Comparison of ENCODE assay signal across 8 mouse cellular contexts in the genomic region with DNA sequence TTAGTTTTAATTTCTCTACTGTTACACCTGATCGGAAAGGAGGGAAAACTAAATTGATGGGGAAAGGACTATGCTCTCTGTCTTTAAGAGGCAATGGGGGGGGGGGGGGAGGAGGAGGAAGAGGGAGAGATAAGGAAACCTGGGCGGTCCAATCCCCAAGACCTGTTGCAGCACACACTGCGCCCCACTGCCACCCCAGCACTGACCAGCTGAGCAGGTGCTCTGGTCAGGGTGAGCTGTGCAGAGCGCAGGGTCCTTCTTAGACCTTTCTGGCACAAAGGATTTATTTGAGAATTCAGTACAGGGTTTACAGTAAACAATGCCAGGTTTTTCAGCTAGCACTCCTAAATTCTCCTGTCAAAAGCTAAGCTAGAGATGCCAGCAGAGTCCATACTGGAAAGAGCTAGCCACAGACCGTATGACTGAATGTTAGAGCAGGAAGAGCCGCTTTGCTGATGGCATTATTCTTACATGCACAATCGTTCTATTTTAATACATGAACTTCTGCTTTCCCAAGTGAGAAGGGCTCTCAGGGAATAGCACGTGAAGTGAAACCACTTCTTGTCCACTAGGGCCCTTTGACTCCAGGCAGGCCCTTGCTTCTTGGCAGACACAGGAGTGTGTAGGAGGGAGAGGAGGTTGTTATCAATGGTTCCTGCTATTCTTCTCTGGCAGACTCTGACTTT. TPM values are rescaled to one million over a fixed set of nuclear protein-coding genes. Genes with fewer than 3 reads are reported as not detected.
DNase-seq lines count a peak whose midpoint lies in the region; ATAC-seq and TF ChIP-seq lines count a peak whose summit lies in the region.

No protein-coding gene starts in this region.

- H3K27ac ChIP-seq in MEL (ENCODE audit: control insufficient read depth, low read depth, low read length) = peak overlapping the region; percentile 46
- H3K27ac ChIP-seq in forebrain, postnatal 0 days (ENCODE audit: low read depth, low read length) = 0 out of 2 replicates have a peak overlapping the region, but pooled peaks have one; percentile 15

- H3K36me3 ChIP-seq in MEL (ENCODE audit: control insufficient read depth in 1 of 2, insufficient read depth in 2 of 2, low read length in 2 of 2) = no peaks in the 10 kb centered on the region
- no peaks in the 10 kb centered on the region for H3K36me3 ChIP-seq in forebrain, postnatal 0 days (ENCODE audit: insufficient read depth)

- H3K4me3 ChIP-seq in MEL (ENCODE audit: control insufficient read depth in 1 of 2, insufficient read depth in 1 of 2, low read depth in 2 of 2, low read length in 2 of 2) = peak overlapping the region; percentile 53 to 64
- H3K4me3 ChIP-seq in forebrain, postnatal 0 days (ENCODE audit: low read depth, low read length) = no peak overlapping the region

- ATAC-seq in forebrain, postnatal 0 days = peak; percentile 59
- peak; percentile 26 for ATAC-seq in inflammation-experienced regulatory T-cells, adult 6 months

- 52% methylated on average over 8 of the region's 8 CpGs for WGBS in forebrain, postnatal 0 days

- no peaks in the 10 kb centered on the region for H3K27me3 ChIP-seq in MEL (ENCODE audit: control insufficient read depth in 1 of 2, insufficient read depth in 2 of 2, low read length in 2 of 2)
- H3K27me3 ChIP-seq in forebrain, postnatal 0 days (ENCODE audit: insufficient read depth, low read length) = no peaks in the 10 kb centered on the region

- no peak for TF ChIP-seq POLR2A in MEL (IDR thresholded peaks at IDR 0.05; ENCODE audit: control insufficient read depth in 1 of 2, insufficient read depth in 1 of 2, low read depth in 1 of 2, low read length in 2 of 2, poor library complexity in 1 of 2)

- no peak overlapping the region for H3K4me2 ChIP-seq in forebrain, postnatal 0 days (ENCODE audit: low read depth)

- peak in 1 of 3 experiments; percentile 11; a peak in 1 of 6 replicates for TF ChIP-seq CTCF in MEL (IDR thresholded peaks at IDR 0.05 in 2 of 3, conservative IDR thresholded peaks at IDR 0.05 in 1 of 3; ENCODE audit: control insufficient read depth in 1 of 3, insufficient read depth in 1 of 3, low read depth in 2 of 3, low read length in 3 of 3, poor library complexity in 1 of 3, severe bottlenecking in 1 of 3)
- no peak for TF ChIP-seq CTCF in forebrain, postnatal 0 days (IDR thresholded peaks at IDR 0.05; ENCODE audit: low read depth)

- H3K9ac ChIP-seq in MEL (ENCODE audit: control insufficient read depth, low read depth, low read length, poor library complexity, severe bottlenecking) = peak overlapping the region; percentile 32
- no peak overlapping the region for H3K9ac ChIP-seq in forebrain, postnatal 0 days

- no peak; the same call in 1 of the 2 replicates for TF ChIP-seq RAD21 in MEL (IDR thresholded peaks at IDR 0.05; ENCODE audit: low read depth, low read length)

- peak in 1 of 2 experiments; percentile 44; a peak in 1 of 4 replicates for TF ChIP-seq EP300 in MEL (IDR thresholded peaks at IDR 0.05; ENCODE audit: low read depth in 1 of 2, low read length in 2 of 2)

- no peaks in the 10 kb centered on the region; a peak in 1 of 4 replicates for H3K4me1 ChIP-seq in MEL (ENCODE audit: control insufficient read depth in 1 of 2, insufficient read depth in 2 of 2, low read length in 2 of 2)
- H3K4me1 ChIP-seq in forebrain, postnatal 0 days (ENCODE audit: insufficient read depth) = no peaks in the 10 kb centered on the region

- H3K79me2 ChIP-seq in MEL (ENCODE audit: control insufficient read depth, insufficient read depth, low read length, poor library complexity) = no peaks in the 10 kb centered on the region

- H3K9me3 ChIP-seq in MEL (replicated peaks; ENCODE audit: insufficient read depth, low read length) = no peaks in the 10 kb centered on the region
- no peaks in the 10 kb centered on the region for H3K9me3 ChIP-seq in forebrain, postnatal 0 days (ENCODE audit: low read length)

- DNase-seq in 416B (ENCODE audit: low read depth) = peak; percentile 80
- DNase-seq in MEL (ENCODE audit: low read depth, low spot score) = peak; percentile 80
- DNase-seq in forebrain, postnatal 0 days = no peak
- peak; percentile 81 for DNase-seq in lung, postnatal 36 days
- no peak for DNase-seq in cerebellum, adult 11-12 months
- no peak for DNase-seq in frontal cortex, postnatal 10 days (ENCODE audit: low spot score in 2 of 2)
- no peak for DNase-seq in cerebellum, postnatal 14 days

TF ChIP-seq in MEL, 35 proteins besides CTCF, POLR2A, EP300 and RAD21:
- TF ChIP-seq MXI1 (IDR thresholded peaks at IDR 0.05; ENCODE audit: low read depth, low read length) (peak; percentile 70), MYC (IDR thresholded peaks at IDR 0.05; ENCODE audit: low read depth, low read length) (peak; percentile 72; the same call in 1 of the 2 replicates), MAFK (IDR thresholded peaks at IDR 0.05; ENCODE audit: borderline replicate concordance, low read depth, low read length) (no peak), TAL1 (IDR thresholded peaks at IDR 0.05; ENCODE audit: low read length) (no peak), BHLHE40 (IDR thresholded peaks at IDR 0.05; ENCODE audit: borderline replicate concordance, low read depth, low read length) (peak; percentile 81), GABPA (IDR thresholded peaks at IDR 0.05; ENCODE audit: low read depth, low read length) (no peak), UBTF (IDR thresholded peaks at IDR 0.05; ENCODE audit: borderline replicate concordance, insufficient read depth, low read depth, low read length) (no peak), ZNF384 (IDR thresholded peaks at IDR 0.05; ENCODE audit: low read depth, low read length) (no peak), MAX (IDR thresholded peaks at IDR 0.05; ENCODE audit: low read length) (0 out of 2 replicates have a peak, but pooled peaks have one; percentile 33), SIN3A (IDR thresholded peaks at IDR 0.05; ENCODE audit: low read length) (0 out of 2 replicates have a peak, but pooled peaks have one; percentile 16), MAZ (IDR thresholded peaks at IDR 0.05; ENCODE audit: low read depth, low read length) (peak; percentile 71; the same call in 1 of the 2 replicates), ZC3H11A (IDR thresholded peaks at IDR 0.05; ENCODE audit: low read depth, low read length) (0 out of 2 replicates have a peak, but pooled peaks have one; percentile 1), SMC3 (IDR thresholded peaks at IDR 0.05; ENCODE audit: low read depth, low read length) (0 out of 2 replicates have a peak, but pooled peaks have one; percentile 19)
TF ChIP-seq in MEL: peak in this region for 8.

RNA-seq across cellular contexts. Expression of a gene that starts 49.3 kb away (rescaled TPM):
- total RNA-seq in MEL (2012; rRNA removed) = not detected in 2 replicates
- polyA plus RNA-seq in MEL (2012; ENCODE audit: insufficient read depth in 1 of 2, insufficient read length in 2 of 2, low read depth in 1 of 2, low replicate concordance in 2 of 2, missing spikeins in 1 of 2) = not detected
- total RNA-seq in forebrain, postnatal 0 days (2014; rRNA removed) = 0.38 and 0.77 TPM in 2 replicates
- polyA plus RNA-seq in forebrain, postnatal 0 days (2015; fragmentation: Nextera tagmentation; extraction: Ambion mirVana) = 0.39 and 0.47 TPM in 2 replicates
- 10 to 100 TPM; 33.5 to 66.0 (median 62.2) TPM for polyA plus RNA-seq in inflammation-experienced regulatory T-cells, adult 6 months (2017; shearing (Covaris generic))

Comparison
In these comparisons a context has a peak if more than half of its experiments do, and no peak if none do; other contexts are left out.
1. DNase-seq: peak in 416B (single experiment), MEL (single experiment) and lung, postnatal 36 days (single experiment); none in forebrain, postnatal 0 days (single experiment), cerebellum, adult 11-12 months (single experiment), frontal cortex, postnatal 10 days (0 of 2) and cerebellum, postnatal 14 days (0 of 2).
2. RNA of a gene that starts 49.3 kb away (polyA plus RNA-seq): 33.5 to 66.0 TPM in inflammation-experienced regulatory T-cells, adult 6 months; 0.39 to 0.47 TPM in forebrain, postnatal 0 days and not detected in MEL; every median in the first group is over 10 times any median in the second.